Mouse (Mus musculus): Measurements from ENCODE around the gene Gm44503.

The Gm44503 gene

DNA sequence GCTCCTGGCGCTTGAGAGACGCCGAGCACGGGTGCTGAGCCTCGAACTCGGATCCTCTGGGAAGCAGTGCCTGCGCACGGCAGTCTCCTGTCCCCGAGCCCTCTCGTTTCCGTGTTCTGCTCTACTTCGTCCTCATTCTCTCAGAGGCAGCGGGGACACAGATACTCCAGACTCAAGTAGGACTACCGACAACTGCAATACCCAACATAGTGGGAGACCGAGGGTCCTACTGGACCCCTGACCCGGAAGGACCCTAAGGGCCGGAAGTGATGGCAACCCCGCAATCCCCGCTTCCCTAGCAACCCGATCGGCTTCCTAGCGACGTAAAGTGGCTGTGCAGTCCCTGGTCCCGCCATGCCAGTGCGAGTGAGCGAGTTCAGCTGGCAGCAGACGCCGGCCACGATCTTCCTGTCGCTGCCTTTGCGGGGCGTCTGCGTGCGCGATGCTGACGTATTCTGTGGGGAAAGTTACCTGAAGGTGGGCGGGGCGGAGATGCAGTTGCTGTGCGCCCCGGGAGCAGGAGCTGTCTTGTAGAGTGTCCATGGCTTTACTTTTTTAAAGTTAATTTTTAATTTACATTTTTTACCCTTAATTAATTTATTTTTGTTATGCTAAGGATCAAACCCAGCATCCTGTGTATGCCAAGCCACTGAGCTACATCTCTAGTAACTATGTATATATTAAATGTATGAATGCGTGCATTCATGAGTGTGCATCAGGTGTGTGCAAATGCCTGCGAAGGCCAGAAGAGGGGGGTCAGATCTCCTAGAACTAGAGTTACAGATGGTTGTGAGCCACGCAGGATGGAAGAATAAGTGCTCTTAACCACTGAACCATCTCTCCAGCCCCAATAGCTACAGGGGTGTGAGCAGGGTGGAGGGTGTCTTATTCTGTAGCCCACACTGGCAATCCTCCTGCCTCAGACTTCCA is at the start of gene Gm44503, which contains the start of gene Dyx1c1:
Gene Gm44503, plus strand, starts transcription at position 332 of the 930 bp plus-strand sequence.
Gene Dyx1c1, plus strand, starts transcription at position 265 of the 930 bp plus-strand sequence.
- peak; percentile 70 for DNase-seq (ENCODE audit: low spot score)

DNA sequence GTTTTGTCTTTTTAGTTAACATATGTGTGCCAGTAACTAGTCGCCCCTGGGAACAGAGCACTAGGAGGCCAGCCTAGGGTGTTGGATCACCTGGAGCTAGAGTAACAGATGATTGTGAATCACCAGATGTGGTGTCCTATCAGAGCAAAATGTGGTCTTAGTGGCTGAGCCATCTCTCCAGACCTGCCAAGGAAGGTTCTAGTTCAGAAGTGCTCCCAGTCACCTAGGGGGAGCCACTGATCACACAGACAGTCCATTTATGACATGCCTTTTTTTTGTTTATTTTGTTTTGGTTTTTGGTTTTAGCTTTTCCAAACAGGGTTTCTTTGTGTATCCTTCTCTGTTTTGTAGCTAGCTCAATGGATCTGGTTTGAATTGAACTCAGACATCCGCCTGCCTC is 47.3 kb upstream of the Gm44503 start:
- no peak for DNase-seq (ENCODE audit: low spot score)

DNA sequence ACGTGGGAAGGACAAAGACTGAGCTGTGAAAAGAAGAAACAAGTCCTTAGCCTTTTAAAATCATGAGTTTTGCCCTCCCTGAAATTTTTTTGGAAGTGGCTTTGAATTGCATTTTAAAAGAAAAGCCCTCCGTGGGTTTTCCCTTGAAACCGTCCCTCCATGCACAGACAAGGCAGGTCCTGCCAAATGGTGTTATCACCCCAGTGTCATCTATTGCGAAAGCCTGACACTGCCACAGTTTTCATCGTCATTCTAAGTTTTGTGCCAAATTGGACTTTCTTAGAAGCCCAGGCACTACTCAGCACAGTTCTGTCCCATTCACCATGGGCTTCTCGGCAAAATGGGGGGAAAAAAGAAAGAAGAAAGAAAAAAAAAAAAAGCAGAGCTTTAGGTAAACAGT is 45.1 kb upstream of the Gm44503 start:
- no peak for DNase-seq (ENCODE audit: low spot score)

DNA sequence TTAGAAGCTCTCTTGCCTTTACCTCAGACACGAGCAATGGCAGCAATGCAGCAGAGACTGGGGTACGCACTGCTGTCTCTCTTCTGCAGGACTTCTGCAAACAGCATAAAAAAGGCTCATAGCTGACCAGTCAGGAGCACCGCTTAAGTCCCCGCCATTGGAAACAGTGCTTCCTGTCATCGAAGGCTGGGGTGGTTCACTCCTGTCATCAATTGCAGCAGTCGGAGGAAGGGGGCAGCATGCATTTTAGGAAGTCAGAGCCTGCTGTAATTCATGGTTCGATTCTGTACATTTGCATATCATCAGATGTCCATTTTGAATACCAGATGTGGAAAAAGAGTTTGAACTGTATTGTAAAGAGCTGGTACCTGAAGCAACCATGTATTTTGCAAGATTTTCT is 42.9 kb upstream of the Gm44503 start:
- DNase-seq (ENCODE audit: low spot score) = no peak

DNA sequence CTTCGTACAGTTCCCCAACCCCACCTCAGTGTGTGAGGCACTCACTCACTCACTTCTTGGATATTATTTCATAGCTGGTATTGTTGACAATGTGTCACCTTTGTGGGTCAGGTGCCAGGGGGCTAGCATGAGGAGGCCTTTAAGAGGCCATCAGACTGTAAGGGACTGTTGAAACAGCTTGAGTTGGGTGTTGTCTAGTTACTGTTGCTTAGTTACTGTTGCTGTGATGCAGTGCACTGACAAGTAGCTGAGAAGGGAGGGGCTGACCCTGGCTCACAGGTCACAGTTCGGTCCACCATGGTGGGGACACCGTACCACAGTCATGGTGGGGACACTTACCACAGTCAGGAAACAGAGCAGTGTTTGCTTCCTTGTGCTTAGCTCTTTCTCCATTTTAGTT is 35.6 kb upstream of the Gm44503 start:
- DNase-seq (ENCODE audit: low spot score) = no peak

DNA sequence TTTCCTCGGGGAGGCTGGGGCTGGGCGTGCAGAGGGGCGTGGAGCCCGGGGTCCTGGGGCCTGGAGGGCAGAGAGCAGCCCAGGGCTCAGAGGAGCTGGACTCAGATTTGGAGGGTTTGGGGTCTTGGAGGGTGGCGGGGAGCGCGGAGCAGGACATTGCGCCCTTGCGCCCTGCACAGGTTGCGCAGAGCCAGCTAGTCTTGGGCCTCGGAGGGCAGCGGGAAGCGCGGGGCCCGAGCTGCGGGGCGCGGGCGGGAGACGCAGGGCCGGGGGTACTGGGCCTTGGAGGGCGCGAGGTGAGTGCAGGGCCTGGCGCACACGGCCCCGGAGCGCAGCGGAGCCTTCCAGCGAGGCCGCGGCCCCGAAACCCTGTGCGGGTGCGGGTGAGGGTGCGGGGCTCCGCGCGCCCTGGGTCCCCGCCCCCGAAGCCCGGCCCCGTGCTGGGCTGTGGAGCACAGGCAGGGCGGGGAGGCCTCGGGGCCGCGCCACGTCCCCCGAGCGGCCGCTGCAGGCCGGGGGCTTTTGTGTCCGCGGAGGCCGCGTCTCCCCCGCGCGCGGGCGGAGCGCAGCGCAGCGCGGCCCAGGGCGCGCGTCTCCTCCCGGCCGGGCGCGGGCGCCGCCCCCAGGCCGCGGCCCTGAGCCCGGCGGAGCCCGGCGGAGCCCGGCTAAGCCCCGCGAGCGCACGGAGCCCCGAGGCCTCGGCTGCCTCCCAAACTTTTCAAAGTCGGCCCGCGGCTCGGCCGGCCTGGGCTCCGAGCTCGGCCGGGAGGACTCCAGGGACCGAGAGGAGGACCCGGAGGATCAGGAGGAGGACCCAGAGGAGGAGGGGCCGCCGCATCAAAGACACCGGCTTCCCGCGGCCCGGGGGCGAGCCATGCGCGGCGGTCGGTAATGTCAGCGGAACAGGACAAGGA is 33.4 kb upstream of the Gm44503 start, which contains the start of gene Pygo1:
Gene Pygo1, plus strand, starts transcription at position 625 of the 914 bp plus-strand sequence.
- peak; percentile 29 for DNase-seq (ENCODE audit: low spot score)

DNA sequence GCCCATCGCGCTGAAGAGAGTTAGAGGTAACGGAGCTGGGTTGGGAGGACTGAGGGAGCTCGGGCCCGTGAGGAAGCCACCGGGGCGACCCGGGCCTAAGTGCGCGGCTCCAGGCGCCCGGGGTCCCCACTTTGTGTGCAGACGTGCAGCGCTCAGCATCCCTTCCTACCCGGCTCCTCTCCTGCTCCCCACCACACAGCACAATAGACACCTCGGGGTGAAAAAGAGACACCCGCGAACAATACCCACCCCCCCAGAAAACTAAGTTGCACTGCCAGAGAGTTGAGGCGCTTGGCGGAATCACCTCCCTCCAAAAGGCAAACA is 32.8 kb upstream of the Gm44503 start:
- DNase-seq (ENCODE audit: low spot score) = no peak

DNA sequence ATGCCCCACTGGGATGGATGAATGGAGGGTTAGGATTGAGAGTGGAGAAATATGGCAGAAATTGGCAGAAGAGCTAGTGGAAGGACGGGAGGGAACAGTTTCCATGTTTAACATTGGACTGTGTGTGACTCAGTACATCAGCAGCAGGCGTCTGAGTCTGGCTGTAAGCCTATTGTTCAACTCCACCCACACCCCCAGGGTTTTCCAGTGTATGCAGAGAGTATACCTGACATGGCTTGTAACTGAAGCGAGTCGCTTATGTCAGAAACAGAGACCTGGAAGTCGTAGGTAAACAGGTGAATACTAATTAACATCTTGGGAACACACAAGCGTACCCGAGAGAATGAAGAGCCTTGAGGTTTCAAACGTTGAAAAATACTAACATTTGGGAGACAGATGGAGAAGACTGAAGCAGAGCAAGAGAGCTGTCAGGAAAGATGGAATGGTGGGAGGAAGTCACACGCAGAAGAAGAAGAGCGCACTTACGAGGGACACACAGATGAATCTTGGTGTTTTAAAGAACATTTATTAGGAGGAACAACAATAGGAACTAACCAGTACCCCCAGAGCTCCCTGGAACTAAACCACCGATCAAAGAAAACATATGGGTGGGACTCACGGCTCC is 27.4 kb upstream of the Gm44503 start:
- no peak for DNase-seq (ENCODE audit: low spot score)

DNA sequence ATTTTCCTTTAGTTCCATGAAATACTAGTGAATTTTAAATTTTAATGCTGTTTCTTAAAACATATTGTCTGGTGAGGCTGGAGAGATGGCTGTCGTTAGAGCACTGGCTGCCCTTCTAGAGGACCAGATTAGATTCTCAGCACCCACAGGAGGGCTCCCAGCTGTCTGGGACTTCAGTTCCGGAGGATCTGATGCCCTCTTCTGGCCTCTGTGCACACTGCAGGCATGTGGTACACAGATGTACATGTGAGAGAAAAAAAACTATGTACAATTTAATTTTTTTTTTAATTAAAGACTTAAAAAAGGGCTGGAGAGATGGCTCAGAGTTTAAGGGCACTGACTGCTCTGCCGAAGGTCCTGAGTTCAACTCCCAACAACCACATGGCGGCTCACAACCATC is 23.3 kb upstream of the Gm44503 start:
- DNase-seq (ENCODE audit: low spot score) = no peak

DNA sequence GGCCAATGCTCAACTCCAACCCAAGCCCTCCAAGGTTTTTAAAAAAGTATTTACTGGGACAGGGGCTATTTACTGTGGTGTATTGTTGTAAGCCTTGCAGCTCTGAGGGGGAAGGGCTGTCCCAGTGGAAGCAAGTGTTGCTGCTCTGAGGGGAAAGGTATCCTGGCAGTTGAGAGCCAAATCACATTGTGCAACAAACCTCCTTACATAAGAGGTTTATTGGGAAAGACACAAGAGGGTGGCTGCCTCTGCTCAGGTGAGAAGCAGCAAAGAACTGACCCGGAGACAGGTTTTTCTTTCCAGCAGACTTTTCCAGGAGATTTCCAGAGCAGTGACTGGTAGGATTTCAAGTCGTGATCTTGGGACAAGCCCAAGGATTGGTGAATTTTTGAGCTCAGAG is 22.4 kb upstream of the Gm44503 start:
- no peak for DNase-seq (ENCODE audit: low spot score)

DNA sequence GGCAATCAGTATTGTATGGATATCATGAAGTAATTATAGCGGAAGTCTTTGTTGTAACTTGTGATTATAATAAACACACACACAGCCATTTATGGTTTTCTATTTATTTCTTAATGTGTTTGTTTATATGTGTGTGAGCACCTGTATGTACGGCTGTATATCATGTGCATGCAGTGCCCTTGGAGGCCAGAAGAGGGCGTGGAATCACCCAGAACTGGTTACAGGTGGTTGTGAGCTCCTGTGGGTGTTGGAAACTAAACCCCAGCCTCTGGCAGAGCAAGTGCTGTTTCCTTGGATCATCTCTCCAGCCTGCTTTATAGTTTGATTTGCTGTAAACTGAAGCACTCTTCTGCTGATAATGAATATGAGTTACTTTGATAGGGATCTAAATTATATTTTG is 15.2 kb upstream of the Gm44503 start:
- no peak for DNase-seq (ENCODE audit: low spot score)

DNA sequence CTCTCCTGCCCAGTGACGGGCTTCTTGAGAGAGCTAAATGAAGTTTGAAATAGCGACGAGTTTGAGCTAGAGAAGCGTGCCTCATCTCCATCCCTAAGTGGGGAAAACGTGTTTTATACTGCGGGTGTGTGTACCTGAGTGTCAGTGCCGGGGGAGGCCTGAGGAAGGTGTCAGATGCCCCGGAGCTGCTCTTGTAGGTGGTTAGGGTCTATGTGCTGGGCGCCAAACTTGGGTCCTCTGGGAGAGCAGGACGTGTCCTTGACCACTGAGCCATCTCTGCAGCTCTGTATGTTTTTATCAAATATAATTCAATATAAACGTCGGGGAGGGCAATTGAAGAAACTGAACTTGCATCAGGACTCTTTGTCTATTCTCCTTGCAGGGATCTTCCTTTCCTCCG is 14.4 kb upstream of the Gm44503 start:
- DNase-seq (ENCODE audit: low spot score) = no peak

DNA sequence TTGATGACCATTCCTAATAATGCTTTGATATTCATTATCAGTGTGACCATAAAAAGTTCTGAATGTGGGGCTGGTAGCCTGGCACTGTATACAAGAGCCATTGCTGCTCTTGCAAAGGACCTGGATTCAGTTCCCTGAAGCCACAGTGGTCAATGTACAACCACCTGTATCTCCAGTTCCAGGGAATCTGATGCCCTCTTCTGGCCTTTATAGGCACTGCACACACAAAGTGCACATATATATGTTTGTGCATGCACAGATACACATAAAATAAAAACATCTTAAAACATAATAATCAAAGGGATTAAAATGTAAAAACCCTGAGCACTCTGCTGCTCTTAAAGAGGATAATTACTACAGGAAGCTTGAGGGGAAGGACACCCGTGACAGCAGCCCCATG is 11.6 kb upstream of the Gm44503 start:
- no peak for DNase-seq (ENCODE audit: low spot score)

DNA sequence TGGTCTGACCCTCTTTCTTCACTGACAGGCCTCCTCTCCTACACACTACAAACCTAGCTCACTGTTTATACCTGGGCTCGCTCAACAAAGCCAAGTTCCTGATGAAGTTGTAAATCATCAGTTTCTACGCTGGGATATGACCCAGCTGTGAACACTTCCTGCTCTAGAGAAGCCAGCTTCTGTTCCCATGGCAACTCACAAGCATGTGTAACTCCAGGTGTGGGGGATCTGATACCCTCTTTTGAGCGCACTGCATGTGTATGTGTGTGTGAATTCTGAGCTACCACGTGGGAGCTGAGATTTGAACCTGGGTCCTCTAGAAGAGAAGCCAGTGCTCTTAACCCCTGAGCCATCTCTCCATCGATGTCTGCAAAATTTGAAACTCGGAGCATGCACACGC is 9.1 kb upstream of the Gm44503 start:
- no peak for DNase-seq (ENCODE audit: low spot score)

DNA sequence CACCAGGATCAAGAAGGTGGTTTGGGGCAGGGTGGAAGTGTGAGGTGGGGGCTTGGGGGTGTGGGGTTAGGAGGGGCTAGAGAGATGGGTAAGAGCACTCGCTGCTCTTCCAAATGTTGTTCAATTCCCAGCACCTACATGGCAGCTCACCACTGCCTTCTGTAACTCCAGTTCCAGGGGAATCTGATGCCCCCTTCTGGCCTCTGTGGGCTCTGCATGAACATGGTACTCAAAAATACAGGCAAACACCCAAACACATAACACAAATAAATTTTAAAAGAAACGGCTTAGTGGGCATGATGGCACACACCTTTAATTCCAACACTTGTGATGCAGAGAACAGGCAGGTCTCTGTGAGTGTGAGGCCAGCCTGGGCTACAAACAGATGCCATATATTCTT is 3.9 kb upstream of the Gm44503 start:
- no peak for DNase-seq (ENCODE audit: low spot score)

DNA sequence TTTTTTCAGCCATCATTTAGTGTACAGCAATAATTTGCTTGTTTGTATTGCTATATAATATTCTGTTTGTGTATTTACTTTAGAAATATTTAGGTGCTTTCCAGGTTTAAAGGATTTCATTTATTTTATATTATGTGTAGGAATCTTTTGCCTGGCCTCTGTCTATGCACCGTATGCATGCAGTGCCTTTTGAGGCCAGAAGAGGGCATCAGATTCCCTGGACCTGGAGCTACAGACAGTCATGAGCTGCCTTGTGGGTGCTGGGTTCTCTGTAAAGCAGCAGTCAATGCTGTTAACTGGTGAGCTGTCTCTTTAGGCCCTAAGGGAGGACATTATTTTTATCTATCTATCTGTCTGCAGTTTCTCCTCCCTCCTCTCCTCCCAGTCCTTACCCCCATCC is 3.1 kb upstream of the Gm44503 start:
- DNase-seq (ENCODE audit: low spot score) = no peak

DNA sequence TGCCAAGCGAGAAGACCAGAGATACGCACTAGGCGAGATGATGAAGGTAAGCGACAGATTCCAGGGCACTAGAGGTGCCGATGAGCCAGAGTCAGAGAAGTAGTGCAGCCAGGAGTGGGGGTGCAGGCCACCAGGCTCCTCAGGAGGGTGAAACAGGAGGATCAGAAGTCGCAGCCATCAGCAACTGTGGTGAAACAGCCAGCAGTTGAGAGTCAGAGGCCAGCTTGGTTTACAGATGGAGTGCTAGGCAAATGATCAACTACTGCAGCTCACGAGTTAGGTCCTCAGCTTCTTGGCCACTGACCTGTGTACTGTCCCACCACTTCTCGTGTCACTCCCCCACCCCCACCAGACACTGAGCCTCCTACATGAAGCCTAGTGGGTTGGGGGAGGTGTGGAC is 2.7 kb downstream of the Gm44503 start:
- DNase-seq (ENCODE audit: low spot score) = no peak

DNA sequence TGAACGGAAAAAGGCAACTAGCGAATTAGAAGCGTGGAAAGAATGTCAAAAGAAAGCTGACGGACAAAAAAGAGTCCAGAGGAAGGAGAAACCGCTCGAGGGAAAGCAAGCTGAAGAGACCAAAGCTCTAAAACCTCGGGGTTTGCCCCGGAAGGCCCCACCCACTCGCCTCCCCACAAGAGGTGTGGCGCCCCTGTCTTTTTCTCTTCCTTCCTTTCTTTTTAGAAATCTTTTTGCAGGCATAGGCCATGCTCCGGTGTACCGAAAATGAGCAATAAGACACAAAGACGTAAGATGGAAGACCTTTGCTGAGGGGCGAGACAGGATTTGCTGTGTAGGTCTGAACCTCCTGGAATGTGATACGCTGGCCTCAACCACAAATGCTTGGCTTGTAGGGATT is 3.3 kb downstream of the Gm44503 start:
- DNase-seq (ENCODE audit: low spot score) = no peak

DNA sequence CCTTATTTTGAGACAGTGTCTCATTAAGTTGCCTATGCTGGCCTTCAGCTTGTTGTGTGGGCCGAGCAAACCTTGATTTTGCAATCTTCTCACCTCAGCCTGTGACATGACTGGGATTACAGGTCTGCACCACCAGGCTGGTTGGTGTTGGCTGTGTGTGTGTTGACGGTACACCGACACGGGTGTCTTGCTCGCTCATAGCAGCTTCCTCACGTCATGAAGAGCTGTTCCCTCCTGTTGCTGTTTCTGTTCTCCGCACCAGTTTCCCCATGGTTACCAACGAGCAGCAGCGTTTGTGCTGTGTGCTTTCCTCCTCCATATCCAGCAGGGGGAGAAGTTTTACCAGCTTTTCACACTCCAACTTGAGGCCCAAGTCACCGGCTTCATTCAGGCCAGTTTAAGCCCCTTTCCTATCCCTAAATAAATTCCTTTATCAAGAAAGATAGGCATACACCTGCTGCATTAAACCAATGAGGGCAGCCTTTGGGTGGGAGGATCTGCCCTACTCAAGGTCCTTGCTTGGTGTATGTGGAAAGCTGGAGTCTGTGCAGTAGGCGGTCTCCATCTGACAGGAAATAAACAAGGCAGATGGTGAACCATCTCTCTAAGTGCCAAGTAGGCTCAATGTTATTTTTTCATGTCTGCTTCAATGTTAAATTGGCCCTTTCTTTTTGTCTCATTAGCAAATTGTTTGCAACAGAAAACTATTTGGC is 9.9 kb downstream of the Gm44503 start:
- DNase-seq (ENCODE audit: low spot score) = peak; percentile 30

DNA sequence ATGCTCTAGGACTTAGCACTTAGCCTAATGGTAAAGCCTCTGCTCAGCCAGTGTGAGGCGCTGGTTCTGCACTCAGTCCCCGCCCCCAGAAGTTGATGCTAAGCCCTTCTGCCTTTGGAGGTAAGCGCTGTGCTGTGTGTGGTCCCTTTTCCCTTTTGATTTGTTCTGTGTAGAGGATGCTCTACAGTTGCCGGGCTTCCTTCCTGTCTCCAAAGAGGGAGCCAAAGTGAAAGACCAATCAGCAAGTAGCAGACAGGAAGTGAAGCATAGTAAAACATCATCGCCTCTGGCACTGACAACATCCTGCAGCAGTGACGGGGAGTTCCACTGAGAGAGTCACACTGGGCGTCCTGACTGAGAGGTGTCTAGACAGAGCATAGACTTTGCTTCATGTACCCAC is 11.2 kb downstream of the Gm44503 start:
- no peak for DNase-seq (ENCODE audit: low spot score)

DNA sequence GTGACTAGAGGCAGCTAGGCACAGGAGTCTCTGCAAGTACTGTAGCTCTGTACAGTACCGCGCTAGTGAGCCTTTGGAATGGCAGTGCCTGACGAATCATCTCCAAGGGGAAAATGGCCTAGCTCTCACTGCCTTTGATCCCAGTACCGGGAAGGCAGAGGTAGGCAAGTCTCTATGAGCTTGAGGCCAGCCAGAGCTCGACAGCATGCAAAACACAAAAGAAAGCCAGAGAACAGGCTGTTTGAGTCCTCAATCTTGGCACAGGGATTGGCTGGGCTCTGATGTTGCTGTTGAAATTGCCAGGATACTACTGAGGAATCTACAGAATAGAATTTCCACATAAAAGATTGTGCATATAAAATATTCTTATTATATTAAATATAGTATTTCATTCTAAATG is 13.8 kb downstream of the Gm44503 start:
- no peak for DNase-seq (ENCODE audit: low spot score)

DNA sequence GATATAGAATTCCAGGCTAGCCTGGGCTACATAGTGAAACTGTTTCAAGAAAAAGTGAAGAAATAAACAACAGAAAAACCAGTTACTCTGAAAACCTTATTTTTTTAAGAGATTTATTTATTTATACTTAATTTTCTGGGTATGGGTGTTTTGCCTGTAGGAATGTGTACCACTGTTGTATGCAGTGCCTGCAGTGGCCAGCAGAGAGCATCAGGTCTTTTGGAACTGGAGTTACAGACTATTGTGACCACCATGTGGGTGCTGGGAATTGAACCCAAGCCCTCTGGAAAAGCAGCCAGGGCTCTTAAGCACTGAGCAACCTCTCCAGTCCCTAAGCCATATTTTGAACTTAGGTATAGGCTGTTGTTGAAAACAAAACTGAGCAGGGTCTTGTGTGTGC is 14.3 kb downstream of the Gm44503 start:
- DNase-seq (ENCODE audit: low spot score) = no peak
